Mouse (Mus musculus) macrophage (primary cell): ENCODE results near the gene Paxx. TPM values are rescaled to one million over a fixed set of nuclear protein-coding genes. Genes with fewer than 3 reads are reported as not detected.

Experiments
- H3K27ac ChIP-seq: fragments of 350-480 bp; formaldehyde crosslinking; 2 replicates; pipeline ENCODE4 v1.9.0; 2021
- H3K36me3 ChIP-seq: fragments of 350-480 bp; formaldehyde crosslinking; 2 replicates; pipeline ENCODE4 v1.9.0; 2021; ENCODE audit errors: inconsistent target
- H3K4me3 ChIP-seq: fragments of 350-480 bp; formaldehyde crosslinking; 2 replicates; pipeline ENCODE4 v1.9.0; 2021; ENCODE audit errors: inconsistent target
- H3K79me2 ChIP-seq: fragments of 350-480 bp; formaldehyde crosslinking; 2 replicates; pipeline ENCODE4 v1.9.0; 2021; ENCODE audit errors: inconsistent target
- WGBS: methylation state at CpG from one replicate; pipeline ENCODE4 v1.1.7; 2026; ENCODE audit warnings: inconsistent platforms; ENCODE audit not compliant: missing documents; 5-methylcytosine and 5-hydroxymethylcytosine counted together
- polyA plus RNA-seq: library from polyadenylated mRNA; stranded (reverse); fragments of 250-400 nt; gene quantifications from 3 replicates; pipeline ENCODE4 v1.2.4, GENCODE M21; 2018; ENCODE audit warnings: inconsistent platforms
- total RNA-seq, 78 experiments: library from RNA; depleted of rRNA; stranded (reverse); fragments of 250-400 nt; gene quantifications; 1 replicate in 9 of 78; 2 replicates in 24 of 78; 3 replicates in 43 of 78; 4 replicates in 2 of 78; pipeline ENCODE4 v1.2.4; 2018; ENCODE audit warnings: inconsistent platforms in 56 of 78

The Paxx gene
- 10 to 100 TPM in 19 of 26 experiments, 1 to 10 TPM in 7; 6.0 to 50.9 (median 25.9) TPM for total RNA-seq (2018; cell fraction: chromatin; rRNA removed)
- 10 to 100 TPM in 14 of 26 experiments, 1 to 10 TPM in 12; 5.0 to 16.1 (median 10.6) TPM for total RNA-seq (2018; cell fraction: cytosol; rRNA removed)
- 10 to 100 TPM in 21 of 26 experiments, 1 to 10 TPM in 5; 6.0 to 43.5 (median 19.1) TPM for total RNA-seq (2018; cell fraction: nucleus; rRNA removed)
- polyA plus RNA-seq = 6.0 to 12.9 TPM (median 6.4 TPM) in 3 replicates

- Histone ChIP-seq H3K27ac (peak within 1 kb of the TSS; percentile 61), H3K4me3 (peak within 1 kb of the TSS; percentile 69), H3K79me2 (no peaks in the 10 kb centered on the region), H3K36me3 (no peaks in the 10 kb centered on the region)
- WGBS = under 1% methylated on average over 48 of the region's 48 CpGs
Observed at GRCm38 (mm10) chr2:25460551-25461309, at the start of gene Paxx. Gene Paxx, minus strand, starts transcription at chr2:25461094.

DNA sequence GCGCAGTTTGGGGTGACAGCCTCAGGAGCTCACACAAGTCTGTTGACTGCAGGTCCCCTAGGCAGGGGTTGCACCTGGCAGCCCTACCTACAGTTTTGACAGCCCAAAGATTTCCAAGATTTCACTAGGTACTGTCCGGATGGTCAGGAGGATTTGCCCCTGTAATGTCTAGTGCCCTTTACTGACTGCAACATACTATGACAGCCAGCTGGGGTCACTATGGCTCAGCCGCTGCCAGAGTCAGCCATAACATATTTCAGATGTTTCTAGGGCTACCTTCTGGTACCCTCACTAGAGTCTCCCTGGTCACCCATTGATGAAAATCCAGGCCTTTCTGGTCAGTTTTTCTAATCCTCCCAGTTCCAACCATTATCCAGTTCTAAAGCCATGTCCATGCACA lies 49.0 kb upstream of the Paxx start:
- no peaks in the 10 kb centered on the region for H3K79me2 ChIP-seq
- WGBS = 83% methylated on average over 3 of the region's 3 CpGs
- no peak overlapping the region for H3K27ac ChIP-seq
- H3K4me3 ChIP-seq = no peak overlapping the region
- peaks cover 11% of the 10 kb centered on the region; the same call in 1 of the 2 replicates for H3K36me3 ChIP-seq

GRCm38 (mm10) chr2:25506964-25507363 lies 46.1 kb upstream of the Paxx start:
- Histone ChIP-seq H3K79me2 (peaks cover 4% of the 10 kb centered on the region; the same call in 1 of the 2 replicates), H3K4me3 (no peak overlapping the region), H3K27ac (no peak overlapping the region), H3K36me3 (peaks cover 38% of the 10 kb centered on the region)
- 68% methylated on average over 5 of the region's 5 CpGs for WGBS

DNA sequence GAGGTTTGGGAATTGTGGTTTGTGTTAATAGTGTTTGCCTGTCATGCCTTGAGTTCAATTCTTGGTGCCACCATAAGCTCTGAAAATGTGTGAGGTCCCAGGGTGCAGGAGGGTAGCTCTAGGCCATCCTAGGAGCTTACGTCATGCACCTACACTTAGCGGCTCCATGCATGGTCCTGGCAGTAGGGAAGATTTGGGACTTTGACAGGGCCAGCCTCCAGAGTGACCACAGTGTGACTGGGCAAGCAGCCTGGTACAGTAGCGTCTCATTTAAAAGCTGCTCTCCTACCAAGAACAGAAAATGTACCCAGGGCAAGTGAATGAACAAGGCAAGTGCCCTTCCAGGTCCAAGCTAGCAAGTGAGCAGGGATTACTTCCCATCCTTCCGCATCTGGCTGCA lies 45.0 kb upstream of the Paxx start:
- 96% methylated on average over 4 of the region's 4 CpGs for WGBS
- Histone ChIP-seq H3K36me3 (peaks cover 38% of the 10 kb centered on the region), H3K79me2 (peaks cover 15% of the 10 kb centered on the region), H3K4me3 (no peak overlapping the region), H3K27ac (no peak overlapping the region)

- no peak overlapping the region for H3K27ac ChIP-seq
- no peak overlapping the region for H3K4me3 ChIP-seq
- H3K36me3 ChIP-seq = peaks cover 38% of the 10 kb centered on the region
- WGBS = 88% methylated on average over 1 of the region's 1 CpGs
- H3K79me2 ChIP-seq = peaks cover 17% of the 10 kb centered on the region
Observed at GRCm38 (mm10) chr2:25505000-25505399, 44.1 kb upstream of the Paxx start.

GRCm38 (mm10) chr2:25504538-25504937 lies 43.6 kb upstream of the Paxx start:
- 66% methylated on average over 19 of the region's 19 CpGs for WGBS
- Histone ChIP-seq H3K27ac (no peak overlapping the region), H3K79me2 (peaks cover 17% of the 10 kb centered on the region), H3K4me3 (no peak overlapping the region), H3K36me3 (peaks cover 38% of the 10 kb centered on the region)

GRCm38 (mm10) chr2:25502726-25503125 lies 41.8 kb upstream of the Paxx start:
- 96% methylated on average over 3 of the region's 3 CpGs for WGBS
- Histone ChIP-seq H3K27ac (no peak overlapping the region), H3K79me2 (peaks cover 17% of the 10 kb centered on the region), H3K36me3 (peaks cover 38% of the 10 kb centered on the region), H3K4me3 (no peak overlapping the region)

GRCm38 (mm10) chr2:25501593-25502486 lies 40.9 kb upstream of the Paxx start, which contains the start of gene C8g:
Gene C8g, minus strand, starts transcription at chr2:25501719.
- Histone ChIP-seq H3K79me2 (peaks cover 17% of the 10 kb centered on the region), H3K27ac (peak within 1 kb of the TSS; percentile 74), H3K36me3 (peaks cover 38% of the 10 kb centered on the region), H3K4me3 (peak within 1 kb of the TSS; percentile 99)
- 78% methylated on average over 20 of the region's 20 CpGs for WGBS

DNA sequence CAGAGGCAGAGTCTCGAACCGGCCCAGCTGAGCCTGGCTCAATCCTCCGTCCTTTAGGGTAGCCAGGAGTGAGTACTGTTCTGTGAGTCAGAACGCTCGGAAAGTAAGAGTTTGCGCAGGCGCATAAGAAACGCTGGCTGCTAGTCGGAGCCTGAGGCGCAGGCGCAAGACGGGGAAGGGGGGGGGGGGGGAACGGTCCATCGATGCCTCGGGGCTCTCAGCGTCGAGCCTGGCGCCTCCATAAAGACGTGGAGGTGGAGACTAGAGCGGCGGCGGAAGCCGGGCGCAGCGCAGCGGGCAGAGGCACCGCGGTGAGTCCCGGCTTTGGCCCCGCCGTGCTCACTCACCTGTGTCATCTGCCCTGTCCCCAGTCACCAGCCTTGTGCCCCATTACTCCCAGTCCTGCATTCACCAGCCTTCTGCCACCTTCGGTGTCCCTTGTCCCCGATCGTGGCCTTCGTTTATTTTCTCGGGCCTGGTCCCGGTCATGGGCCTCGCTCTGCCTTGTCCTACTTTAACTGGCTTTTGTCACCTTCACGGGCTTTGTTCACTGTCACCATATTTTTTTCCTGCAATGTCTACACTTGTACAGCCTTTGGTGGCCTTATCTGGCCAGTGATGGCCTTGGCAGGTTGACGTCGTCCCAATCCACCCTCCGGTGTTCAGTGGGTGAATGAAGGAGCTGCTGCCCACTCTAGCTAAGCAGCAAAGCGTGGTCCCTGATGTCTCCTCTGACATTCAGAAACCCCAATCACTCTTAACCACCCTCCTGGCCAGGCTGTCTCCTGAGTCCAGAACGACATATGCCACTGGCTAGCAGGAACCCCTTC lies 39.9 kb upstream of the Paxx start, which contains the start of gene Fbxw5:
TSS of gene Fbxw5 (plus strand) at position 175 of the 830 bp plus-strand sequence.
- peaks cover 17% of the 10 kb centered on the region for H3K79me2 ChIP-seq
- peak within 1 kb of the TSS; percentile 99 for H3K4me3 ChIP-seq
- 2% methylated on average over 37 of the region's 44 CpGs for WGBS
- H3K27ac ChIP-seq = peak within 1 kb of the TSS; percentile 74
- peaks cover 34% of the 10 kb centered on the region for H3K36me3 ChIP-seq

DNA sequence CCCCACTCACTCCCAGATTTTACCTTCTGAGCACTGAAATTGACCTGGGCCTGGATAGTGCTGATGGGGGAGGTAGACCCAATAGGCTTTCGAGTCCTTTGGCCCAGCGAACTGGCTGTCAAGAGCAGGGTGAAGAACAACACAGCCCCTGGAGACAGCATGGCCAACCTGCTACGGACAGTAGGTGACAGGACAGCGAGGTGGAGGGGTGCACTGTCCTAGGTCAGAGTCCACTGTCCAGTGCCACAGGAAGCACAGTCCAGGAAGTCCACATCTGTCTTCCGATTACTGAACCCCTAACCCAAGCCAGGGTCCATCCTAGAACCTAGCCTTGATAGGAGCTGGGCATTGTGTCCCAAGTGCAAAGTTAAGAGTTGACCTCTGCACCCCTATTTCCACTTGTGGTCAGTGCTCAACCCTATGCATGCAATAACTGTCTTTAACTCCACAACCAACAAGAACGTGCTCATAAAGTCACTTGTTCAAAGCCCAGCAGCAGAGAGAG lies 39.2 kb upstream of the Paxx start:
- Histone ChIP-seq H3K36me3 (peaks cover 28% of the 10 kb centered on the region), H3K27ac (peak overlapping the region; percentile 55), H3K4me3 (peak overlapping the region; percentile 25), H3K79me2 (peaks cover 17% of the 10 kb centered on the region)
- 72% methylated on average over 6 of the region's 6 CpGs for WGBS

DNA sequence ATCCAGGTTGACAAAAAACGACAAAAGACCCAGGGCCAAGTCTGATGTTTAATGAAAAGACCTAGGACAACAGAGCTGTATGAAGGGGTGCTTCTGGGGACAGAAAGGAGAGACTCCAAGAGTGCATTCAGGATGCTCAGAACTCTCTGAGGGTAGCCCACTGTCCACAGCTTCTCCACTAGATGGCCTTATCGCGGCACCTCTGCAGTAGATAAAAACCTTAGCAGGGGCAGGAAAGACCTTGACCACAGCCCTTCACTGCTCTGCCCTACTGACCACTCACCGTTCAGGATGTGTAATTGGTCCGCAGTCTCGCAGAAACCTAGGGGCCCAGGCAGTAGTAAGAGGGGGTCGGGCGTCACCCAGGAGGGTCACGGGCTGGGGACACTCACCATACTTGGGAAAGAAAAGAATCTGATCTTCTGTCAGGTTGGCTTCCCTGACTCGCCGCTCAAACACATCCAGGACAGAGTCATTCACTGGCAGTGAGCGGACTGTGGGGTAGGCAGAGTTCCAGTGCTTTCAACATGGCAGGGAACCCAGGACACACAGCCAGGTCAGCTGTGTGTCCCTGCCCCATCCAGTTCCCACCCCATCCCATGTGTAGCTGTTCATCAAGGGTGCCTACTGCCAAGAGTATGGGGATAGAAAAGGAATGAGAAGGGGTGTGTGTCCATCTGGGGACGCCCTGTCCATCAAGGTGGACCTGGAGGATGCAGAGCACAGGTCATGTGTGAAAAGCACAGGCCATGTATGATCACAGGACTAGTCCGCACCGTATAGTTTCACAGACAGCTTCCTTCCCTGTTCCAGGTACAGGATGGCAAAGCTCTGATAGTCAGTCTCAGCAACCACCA lies 38.0 kb upstream of the Paxx start:
- Histone ChIP-seq H3K4me3 (no peak overlapping the region), H3K27ac (peak overlapping the region; percentile 54; the same call in 1 of the 2 replicates), H3K36me3 (peaks cover 16% of the 10 kb centered on the region), H3K79me2 (peaks cover 17% of the 10 kb centered on the region)
- WGBS = 78% methylated on average over 15 of the region's 15 CpGs

- Histone ChIP-seq H3K27ac (peak overlapping the region; percentile 54), H3K4me3 (peak overlapping the region; percentile 17), H3K36me3 (peaks cover 7% of the 10 kb centered on the region; the same call in 1 of the 2 replicates), H3K79me2 (peaks cover 17% of the 10 kb centered on the region)
- 24% methylated on average over 6 of the region's 6 CpGs for WGBS
Observed at GRCm38 (mm10) chr2:25497846-25498575, 37.1 kb upstream of the Paxx start.
